Mouse (Mus musculus): ENCODE results near the gene Reg3d.

DNA sequence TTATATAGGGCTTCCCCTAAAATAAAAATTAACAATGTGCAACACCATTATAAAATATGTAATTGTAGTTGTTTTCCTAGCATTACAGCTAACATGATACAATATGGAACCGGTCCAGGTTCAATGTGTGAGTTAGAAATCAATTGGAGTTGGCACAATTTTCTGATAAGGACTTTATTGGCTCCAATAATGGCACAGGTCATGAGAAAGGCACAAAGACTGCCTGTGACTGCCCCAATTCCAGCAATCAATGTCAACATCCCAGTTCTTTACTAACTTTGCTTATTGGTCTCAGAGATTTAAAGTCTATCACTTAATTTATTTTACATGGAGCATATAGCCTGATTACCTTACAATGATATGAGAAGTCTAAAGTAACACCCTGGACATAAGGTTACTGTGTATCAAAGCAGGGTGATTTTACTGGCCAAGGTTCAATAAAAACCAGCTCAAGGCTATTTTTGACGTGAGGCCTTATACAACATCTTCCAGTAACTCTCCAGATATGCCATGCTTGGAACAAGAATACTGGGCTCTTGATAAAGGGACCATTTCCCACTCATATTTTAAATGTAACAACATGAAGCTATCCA, 16.6 kb downstream of the Reg3d start:
- TF ChIP-seq CTCF (IDR thresholded peaks at IDR 0.05; ENCODE audit: low read depth) (no peak), EP300 (IDR thresholded peaks at IDR 0.05; ENCODE audit: low read depth) (no peak)
